Mouse (Mus musculus) G1E (cell line): ENCODE measurements around the gene Aagab.

Experiments used
- CTCF ChIP-seq: IDR thresholded peaks from 2 replicates; pipeline ENCODE4 v1.5.1; 2012; ENCODE audit warnings: low read depth, low read length, inconsistent platforms, mixed read lengths
- GATA1 ChIP-seq: IDR thresholded peaks from 2 replicates; pipeline ENCODE4 v1.6.1; 2012; ENCODE audit warnings: borderline replicate concordance, low read length, inconsistent platforms, mixed read lengths
- GATA2 ChIP-seq: IDR thresholded peaks from 2 replicates; pipeline ENCODE4 v1.6.1; 2012; ENCODE audit warnings: low read depth, low read length, inconsistent platforms, borderline replicate concordance
- POLR2AphosphoS5 ChIP-seq: IDR thresholded peaks from 2 replicates; pipeline ENCODE4 v1.6.1; 2012; ENCODE audit warnings: low read depth, low read length, inconsistent platforms; ENCODE audit not compliant: insufficient replicate concordance
- TAL1 ChIP-seq: conservative IDR thresholded peaks from 2 replicates; pipeline ENCODE4 v1.6.1; 2012; ENCODE audit warnings: low read depth, low read length, inconsistent platforms, mixed read lengths

- TF ChIP-seq TAL1, result no peak
- no peak for TF ChIP-seq CTCF
- no peak for TF ChIP-seq GATA1
- no peak for TF ChIP-seq POLR2AphosphoS5
- TF ChIP-seq GATA2, result no peak
Measured at GRCm38 (mm10) chr9:63610841-63611366, 8.4 kb downstream of the Aagab start.
